Mouse (Mus musculus) embryonic facial prominence, embryonic 10.5 days (tissue): Measurements from ENCODE around the gene Elmo2. TPM values are rescaled to one million over a fixed set of nuclear protein-coding genes. Genes with fewer than 3 reads are reported as not detected.

Experiments
- DNase-seq: peaks from one replicate; pipeline ENCODE4 v3.0.0-alpha.2; 2017; ENCODE audit warnings: low spot score
- H3K27ac ChIP-seq: fragments of 300-500 bp; sonication (generic); replicated peaks from 2 replicates; pipeline ENCODE4 v1.5.1; 2016; ENCODE audit warnings: mild to moderate bottlenecking
- H3K27me3 ChIP-seq: fragments of 300-500 bp; sonication (generic); replicated peaks from 2 replicates; pipeline ENCODE4 v1.6.1; 2016; ENCODE audit warnings: low read depth, mild to moderate bottlenecking; ENCODE audit not compliant: poor library complexity, severe bottlenecking
- H3K36me3 ChIP-seq: fragments of 300-500 bp; sonication (generic); replicated peaks from 2 replicates; pipeline ENCODE4 v1.6.1; 2016; ENCODE audit warnings: mild to moderate bottlenecking, moderate library complexity
- H3K4me1 ChIP-seq: fragments of 300-500 bp; sonication (generic); 2 replicates; pipeline ENCODE4 v1.6.1; 2016
- H3K4me3 ChIP-seq: fragments of 300-500 bp; sonication (generic); 2 replicates; pipeline ENCODE4 v1.5.1; 2016; ENCODE audit warnings: mild to moderate bottlenecking, moderate library complexity
- H3K9me3 ChIP-seq: fragments of 300-500 bp; sonication (generic); 2 replicates; pipeline ENCODE4 v1.6.1; 2016; ENCODE audit warnings: mild to moderate bottlenecking
- WGBS: fragments of 180-500 bp; shearing (Covaris S2); methylation state at CpG from one replicate; pipeline ENCODE4 v1.1.7; 2016; 5-methylcytosine and 5-hydroxymethylcytosine counted together
- polyA plus RNA-seq: library from polyadenylated mRNA; unstranded; fragments of >200 nt; fragmentation: Nextera tagmentation; extraction: Ambion mirVana; gene quantifications from 2 replicates; pipeline ENCODE4 v1.2.1, GENCODE M21; 2016

Elmo2 gene
- 91.0 and 93.5 TPM in 2 replicates for polyA plus RNA-seq

DNA sequence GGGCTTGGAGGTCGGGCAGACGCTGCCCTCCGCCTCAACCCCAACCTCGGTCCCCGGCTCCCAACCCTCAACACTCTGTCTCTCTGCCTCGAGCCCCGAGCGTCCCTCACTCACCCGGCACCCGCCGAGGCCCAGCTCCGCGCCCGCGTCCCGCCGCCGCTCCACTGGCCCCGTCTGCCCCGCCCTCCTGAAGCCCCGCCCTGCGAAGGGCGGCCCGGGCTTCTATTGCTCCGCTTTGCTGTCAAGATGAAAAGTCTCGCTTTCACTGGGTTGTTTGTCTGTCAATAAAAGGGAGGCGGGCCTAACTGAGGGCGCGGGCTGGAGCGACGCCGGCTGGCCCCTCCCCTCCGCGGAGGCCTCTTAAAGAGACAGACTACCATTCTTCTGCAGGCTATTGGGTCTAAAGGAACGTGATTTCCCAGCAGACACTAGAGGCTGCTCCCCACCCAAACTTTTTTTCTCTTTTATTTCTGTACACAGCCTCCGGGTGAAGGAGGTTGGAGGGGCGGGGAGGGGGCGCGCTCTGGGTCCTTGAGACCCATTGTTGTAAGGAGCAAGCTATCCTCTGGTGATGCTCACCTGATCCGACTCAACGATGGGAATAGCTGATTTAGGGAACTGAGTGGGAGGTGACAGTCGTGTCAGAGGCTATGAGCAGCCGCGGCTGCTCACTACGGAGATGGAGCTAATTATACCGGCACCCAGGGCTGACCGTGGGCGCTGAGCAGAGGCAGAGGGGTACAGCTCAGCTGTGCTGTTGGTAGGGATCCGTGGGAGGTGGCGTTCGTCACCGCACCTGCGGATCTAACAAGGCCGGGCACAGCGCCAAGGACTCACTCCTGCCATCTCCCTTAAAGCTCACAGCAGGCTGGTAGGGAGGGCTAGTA is at the start of gene Elmo2:
Gene Elmo2 (minus strand): TSS at position 176 of the 887 bp plus-strand sequence.
- no peaks in the 10 kb centered on the region for H3K9me3 ChIP-seq
- H3K27ac ChIP-seq = peak within 1 kb of the TSS; percentile 76
- WGBS = under 1% methylated on average over 55 of the region's 55 CpGs
- H3K36me3 ChIP-seq = peaks cover 13% of the 10 kb centered on the region; the same call in 1 of the 2 replicates
- H3K27me3 ChIP-seq = peaks cover 18% of the 10 kb centered on the region
- H3K4me3 ChIP-seq = peak within 1 kb of the TSS; percentile 68
- DNase-seq = peak; percentile 97
- peaks cover 49% of the 10 kb centered on the region for H3K4me1 ChIP-seq

GRCm38 (mm10) chr2:165376001-165376400 is 49.7 kb upstream of the Elmo2 start:
- no peaks in the 10 kb centered on the region for H3K4me1 ChIP-seq
- peaks cover 13% of the 10 kb centered on the region for H3K9me3 ChIP-seq
- no peak overlapping the region for H3K4me3 ChIP-seq
- no peak for DNase-seq
- no peak overlapping the region for H3K27ac ChIP-seq
- H3K27me3 ChIP-seq = no peaks in the 10 kb centered on the region
- peaks cover 69% of the 10 kb centered on the region for H3K36me3 ChIP-seq
- 87% methylated on average over 4 of the region's 4 CpGs for WGBS

DNA sequence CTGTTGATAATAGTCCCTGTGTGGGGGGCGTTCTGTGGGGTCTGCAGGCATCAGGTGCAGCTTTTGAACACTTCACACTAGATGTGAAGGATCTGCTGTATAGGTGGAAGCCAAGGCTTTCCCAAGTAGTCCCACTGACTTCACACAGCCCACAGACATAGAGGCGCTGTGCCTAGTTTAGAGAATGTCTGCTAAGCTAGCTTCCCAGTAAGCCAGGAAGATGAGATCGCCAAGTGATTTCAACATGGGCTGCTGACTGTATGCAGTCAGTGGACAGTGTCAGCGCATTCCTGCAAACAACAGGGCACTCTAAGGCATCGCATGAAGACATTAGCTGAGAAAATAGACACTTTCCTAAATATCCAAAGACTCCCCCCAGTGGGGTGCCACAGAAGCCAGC is 49.2 kb upstream of the Elmo2 start:
- Histone ChIP-seq H3K4me3 (no peak overlapping the region), H3K27ac (no peak overlapping the region), H3K36me3 (peaks cover 63% of the 10 kb centered on the region), H3K9me3 (peaks cover 8% of the 10 kb centered on the region), H3K4me1 (no peaks in the 10 kb centered on the region), H3K27me3 (no peaks in the 10 kb centered on the region)
- DNase-seq = no peak
- 90% methylated on average over 5 of the region's 5 CpGs for WGBS

- 25% methylated on average over 3 of the region's 3 CpGs for WGBS
- Histone ChIP-seq H3K4me3 (0 out of 2 replicates have a peak overlapping the region, but pooled peaks have one; percentile 8), H3K36me3 (peaks cover 19% of the 10 kb centered on the region), H3K27ac (no peak overlapping the region), H3K27me3 (peaks cover 34% of the 10 kb centered on the region), H3K4me1 (peaks cover 24% of the 10 kb centered on the region), H3K9me3 (no peaks in the 10 kb centered on the region)
- no peak for DNase-seq
Observed at GRCm38 (mm10) chr2:165371066-165371465, 44.8 kb upstream of the Elmo2 start.

DNA sequence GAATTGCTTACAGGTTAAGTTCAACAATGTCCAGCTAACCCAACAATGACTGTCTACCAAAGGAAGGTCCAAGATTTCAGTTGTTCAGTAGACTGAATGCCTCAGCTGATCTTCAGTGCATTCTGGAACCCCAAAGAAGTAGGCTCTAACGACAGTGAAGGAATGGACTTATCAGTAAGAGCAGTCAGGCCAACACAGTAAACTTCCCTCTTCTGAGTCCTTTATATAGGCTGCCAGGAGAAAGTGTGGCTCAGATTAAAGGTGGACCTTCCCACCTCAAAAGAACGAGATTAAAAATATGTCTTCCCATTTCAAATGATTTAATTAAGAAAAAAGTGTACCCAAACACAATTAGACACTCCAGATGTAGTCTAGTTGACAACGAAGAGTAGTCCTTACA is 44.1 kb upstream of the Elmo2 start:
- Histone ChIP-seq H3K4me1 (peaks cover 24% of the 10 kb centered on the region), H3K9me3 (no peaks in the 10 kb centered on the region), H3K27ac (no peak overlapping the region), H3K4me3 (no peak overlapping the region), H3K27me3 (peaks cover 38% of the 10 kb centered on the region), H3K36me3 (peaks cover 12% of the 10 kb centered on the region)
- WGBS = 80% methylated on average over 3 of the region's 3 CpGs
- no peak for DNase-seq

- H3K27ac ChIP-seq = peak within 1 kb of the TSS; percentile 86
- peaks cover 47% of the 10 kb centered on the region for H3K27me3 ChIP-seq
- H3K36me3 ChIP-seq = no peaks in the 10 kb centered on the region
- H3K4me3 ChIP-seq = peak within 1 kb of the TSS; percentile 63
- peak; percentile 71 for DNase-seq
- peaks cover 36% of the 10 kb centered on the region for H3K4me1 ChIP-seq
- WGBS = 1% methylated on average over 27 of the region's 27 CpGs
- H3K9me3 ChIP-seq = no peaks in the 10 kb centered on the region
Observed at GRCm38 (mm10) chr2:165368496-165368895, 42.2 kb upstream of the Elmo2 start, which contains the start of gene Zfp663. Zfp663 (minus strand) TSS chr2:165368729.

- H3K27ac ChIP-seq = peak overlapping the region; percentile 86
- H3K36me3 ChIP-seq = no peaks in the 10 kb centered on the region
- H3K4me1 ChIP-seq = peaks cover 36% of the 10 kb centered on the region
- H3K27me3 ChIP-seq = peaks cover 53% of the 10 kb centered on the region
- WGBS = 2% methylated on average over 13 of the region's 13 CpGs
- no peaks in the 10 kb centered on the region for H3K9me3 ChIP-seq
- peak; percentile 59 for DNase-seq
- peak overlapping the region; percentile 63 for H3K4me3 ChIP-seq
Observed at GRCm38 (mm10) chr2:165367868-165368439, 41.7 kb upstream of the Elmo2 start.

GRCm38 (mm10) chr2:165367047-165367520 is 40.8 kb upstream of the Elmo2 start:
- H3K4me1 ChIP-seq = peaks cover 36% of the 10 kb centered on the region
- DNase-seq = peak; percentile 46
- H3K9me3 ChIP-seq = no peaks in the 10 kb centered on the region
- 0 out of 2 replicates have a peak overlapping the region, but pooled peaks have one; percentile 86 for H3K27ac ChIP-seq
- 7% methylated on average over 7 of the region's 8 CpGs for WGBS
- H3K4me3 ChIP-seq = peak overlapping the region; percentile 63
- H3K27me3 ChIP-seq = peaks cover 60% of the 10 kb centered on the region
- H3K36me3 ChIP-seq = no peaks in the 10 kb centered on the region

- Histone ChIP-seq H3K36me3 (no peaks in the 10 kb centered on the region), H3K4me3 (peak overlapping the region; percentile 21), H3K27me3 (peaks cover 65% of the 10 kb centered on the region), H3K9me3 (no peaks in the 10 kb centered on the region), H3K4me1 (peaks cover 47% of the 10 kb centered on the region), H3K27ac (no peak overlapping the region)
- DNase-seq = peak; percentile 83
- WGBS = 13% methylated on average over 21 of the region's 21 CpGs
Observed at GRCm38 (mm10) chr2:165364334-165365091, 38.2 kb upstream of the Elmo2 start.

- H3K9me3 ChIP-seq = no peaks in the 10 kb centered on the region
- H3K4me1 ChIP-seq = peaks cover 40% of the 10 kb centered on the region
- peaks cover 52% of the 10 kb centered on the region for H3K27me3 ChIP-seq
- H3K4me3 ChIP-seq = no peak overlapping the region
- no peak overlapping the region for H3K27ac ChIP-seq
- no peaks in the 10 kb centered on the region for H3K36me3 ChIP-seq
- no peak for DNase-seq
- 83% methylated on average over 6 of the region's 6 CpGs for WGBS
Observed at GRCm38 (mm10) chr2:165363282-165363681, 37.0 kb upstream of the Elmo2 start.

DNA sequence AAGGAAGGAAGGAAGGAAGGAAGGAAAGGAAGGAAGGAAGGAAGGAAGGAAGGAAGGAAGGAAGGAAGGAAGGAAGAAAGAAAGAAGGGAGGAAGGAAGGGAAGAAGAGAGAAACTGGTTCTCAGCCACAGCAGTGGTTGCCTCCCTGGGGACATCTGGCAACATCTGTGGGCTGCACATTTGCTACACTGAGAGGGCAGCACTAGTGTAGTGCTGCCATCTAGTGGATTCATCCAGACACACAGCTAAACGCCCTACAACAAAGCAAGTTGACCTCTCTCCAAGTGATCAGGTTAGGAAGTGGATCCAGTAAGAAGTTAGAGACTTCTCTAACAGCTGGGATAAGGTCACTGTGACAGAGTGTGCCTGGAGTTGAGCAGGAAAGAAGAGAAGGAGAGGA is 34.6 kb upstream of the Elmo2 start:
- no peak overlapping the region for H3K4me3 ChIP-seq
- no peaks in the 10 kb centered on the region for H3K36me3 ChIP-seq
- peaks cover 33% of the 10 kb centered on the region for H3K27me3 ChIP-seq
- H3K9me3 ChIP-seq = peaks cover 4% of the 10 kb centered on the region; the same call in 1 of the 2 replicates
- DNase-seq = peak; percentile 79
- no peak overlapping the region for H3K27ac ChIP-seq
- H3K4me1 ChIP-seq = peaks cover 22% of the 10 kb centered on the region
- 0% methylated on average over 1 of the region's 1 CpGs for WGBS
